Mouse (Mus musculus) bone marrow macrophage, adult 2 months (primary cell): Measurements from ENCODE around the gene Dnajb9.

Experiments
- CTCF ChIP-seq: IDR thresholded peaks from 2 replicates; pipeline ENCODE4 v1.5.1; 2012; ENCODE audit warnings: low read depth, mild to moderate bottlenecking, low read length, moderate library complexity
- POLR2A ChIP-seq: IDR thresholded peaks from 2 replicates; pipeline ENCODE4 v1.6.1; 2012; ENCODE audit warnings: mild to moderate bottlenecking, low read depth, low read length, borderline replicate concordance

GRCm38 (mm10) chr12:44176331-44177037 lies 33.6 kb downstream of the Dnajb9 start:
- TF ChIP-seq CTCF: no peak
- TF ChIP-seq POLR2A: no peak
